Mouse (Mus musculus) ES-E14 (cell line): Measurements from ENCODE around the gene Kcnt2. TPM values are rescaled to one million over a fixed set of nuclear protein-coding genes. Genes with fewer than 3 reads are reported as not detected.

Experiments
- DNase-seq: peaks from one replicate; pipeline ENCODE4 v3.0.0-alpha.2; 2013; ENCODE audit warnings: low read depth, low spot score
- H3K27ac ChIP-seq: 2 replicates; pipeline ENCODE4 v1.5.1; 2012; ENCODE audit warnings: low read depth, mild to moderate bottlenecking, low read length, moderate library complexity, mixed read lengths; ENCODE audit not compliant: poor library complexity, insufficient read depth, severe bottlenecking
- H3K36me3 ChIP-seq: 2 replicates; pipeline ENCODE4 v1.6.1; 2012; ENCODE audit warnings: mild to moderate bottlenecking, low read length, moderate library complexity, mixed read lengths; ENCODE audit not compliant: control insufficient read depth, poor library complexity, insufficient read depth, severe bottlenecking
- H3K4me1 ChIP-seq, 2 experiments: fragments of 150-350 bp in 1 of 2; sonication (generic) in 1 of 2; 2 replicates each; pipeline ENCODE4 v1.6.1; 2012; ENCODE audit warnings: low read length in 2 of 2, mild to moderate bottlenecking in 1 of 2, mixed read lengths in 1 of 2; ENCODE audit not compliant: control insufficient read depth in 2 of 2, insufficient read depth in 2 of 2, poor library complexity in 1 of 2
- H3K4me3 ChIP-seq, 2 experiments: fragments of 150-350 bp in 1 of 2; sonication (generic) in 1 of 2; 2 replicates each; pipeline ENCODE4 v1.5.1; 2012; ENCODE audit warnings: low read length in 2 of 2, low read depth in 1 of 2, mild to moderate bottlenecking in 1 of 2, mixed read lengths in 1 of 2; ENCODE audit not compliant: insufficient read depth in 1 of 2, poor library complexity in 1 of 2, severe bottlenecking in 1 of 2
- H3K9ac ChIP-seq: 2 replicates; pipeline ENCODE4 v1.6.1; 2012; ENCODE audit warnings: low read depth, mild to moderate bottlenecking, low read length, mixed read lengths; ENCODE audit not compliant: poor library complexity, insufficient read depth, severe bottlenecking
- H3K9me3 ChIP-seq: fragments of 150-350 bp; sonication (generic); 2 replicates; pipeline ENCODE4 v1.6.1; 2012; ENCODE audit warnings: low read depth, mild to moderate bottlenecking, low read length; ENCODE audit not compliant: control insufficient read depth, insufficient read depth
- CHD2 ChIP-seq: IDR thresholded peaks from 2 replicates; pipeline ENCODE4 v1.6.1; 2014; ENCODE audit warnings: mild to moderate bottlenecking, low read depth, low read length, inconsistent platforms
- HCFC1 ChIP-seq: IDR thresholded peaks from 2 replicates; pipeline ENCODE4 v1.6.1; 2012; ENCODE audit warnings: low read length, inconsistent platforms, borderline replicate concordance; ENCODE audit not compliant: insufficient read depth
- MAFK ChIP-seq: IDR thresholded peaks from 2 replicates; pipeline ENCODE4 v1.6.1; 2014; ENCODE audit warnings: mild to moderate bottlenecking, low read depth, low read length, inconsistent platforms; ENCODE audit not compliant: insufficient read depth
- ZC3H11A ChIP-seq: IDR thresholded peaks from 2 replicates; pipeline ENCODE4 v1.6.1; 2012; ENCODE audit warnings: low read depth, mild to moderate bottlenecking, inconsistent platforms, low read length, borderline replicate concordance
- ZNF384 ChIP-seq: IDR thresholded peaks from 2 replicates; pipeline ENCODE4 v1.6.1; 2012; ENCODE audit warnings: low read depth, low read length, inconsistent platforms
- in situ Hi-C, 2 experiments: fragments of 600-800 bp; cut with MboI; formaldehyde crosslinking; loops; one replicate each; pipeline ENCODE4 v1.15.1; 2025; ENCODE audit warnings: low sequenced_read_pairs in 2 of 2, inconsistent platforms in 1 of 2; ENCODE audit not compliant: unreplicated experiment in 2 of 2
- total RNA-seq: library from RNA; depleted of rRNA; stranded (reverse); fragments of 300-350 nt; gene quantifications from 2 replicates; pipeline ENCODE4 v1.2.3, GENCODE M21; 2012

Gene Kcnt2
- total RNA-seq, 1 experiment: 1.2 TPM

GRCm38 (mm10) chr1:140614840-140615239 is 368.9 kb downstream of the Kcnt2 start:
- Histone ChIP-seq H3K27ac (no peak overlapping the region), H3K4me1 (no peaks in the 10 kb centered on the region), H3K9ac (no peak overlapping the region), H3K4me3 (no peak overlapping the region), H3K9me3 (no peaks in the 10 kb centered on the region), H3K36me3 (no peaks in the 10 kb centered on the region)
- TF ChIP-seq ZNF384 (no peak), HCFC1 (no peak), CHD2 (no peak), MAFK (no peak), ZC3H11A (no peak)
- no peak for DNase-seq
- in situ Hi-C loops: no loop called here

GRCm38 (mm10) chr1:140618164-140618563 is 372.2 kb downstream of the Kcnt2 start:
- in situ Hi-C loops: no loop called here
- H3K9me3 ChIP-seq: no peaks in the 10 kb centered on the region
- no peak overlapping the region for H3K27ac ChIP-seq
- no peaks in the 10 kb centered on the region for H3K36me3 ChIP-seq
- no peak for DNase-seq
- H3K4me1 ChIP-seq: 0 out of 4 replicates have a peak, but pooled peaks cover 0 to 2% of the 10 kb centered on the region in 2 experiments
- TF ChIP-seq ZC3H11A (no peak), CHD2 (no peak), HCFC1 (no peak), MAFK (no peak), ZNF384 (no peak)
- no peak overlapping the region for H3K9ac ChIP-seq
- no peak overlapping the region for H3K4me3 ChIP-seq

- Histone ChIP-seq H3K9ac (no peak overlapping the region), H3K4me1 (0 out of 4 replicates have a peak, but pooled peaks cover 0 to 2% of the 10 kb centered on the region in 2 experiments), H3K27ac (no peak overlapping the region), H3K36me3 (no peaks in the 10 kb centered on the region), H3K4me3 (no peak overlapping the region), H3K9me3 (no peaks in the 10 kb centered on the region)
- DNase-seq: no peak
- in situ Hi-C loops: no loop called here
- TF ChIP-seq HCFC1 (no peak), CHD2 (no peak), MAFK (no peak), ZNF384 (no peak), ZC3H11A (no peak)
Measured at GRCm38 (mm10) chr1:140624918-140625317, 379.0 kb downstream of the Kcnt2 start.

GRCm38 (mm10) chr1:140659607-140660340 is 413.8 kb downstream of the Kcnt2 start:
- no peak overlapping the region for H3K4me3 ChIP-seq
- in situ Hi-C loops: loop anchor here (25.0 kb wide), 1 partner anchor 497 kb away; no protein-coding TSS in a partner anchor
- no peaks in the 10 kb centered on the region; the same call in 1 of the 2 replicates for H3K9me3 ChIP-seq
- H3K4me1 ChIP-seq: no peaks in the 10 kb centered on the region; a peak in 1 of 4 replicates
- no peaks in the 10 kb centered on the region for H3K36me3 ChIP-seq
- H3K27ac ChIP-seq: no peak overlapping the region
- TF ChIP-seq ZC3H11A (no peak), MAFK (no peak), HCFC1 (no peak), CHD2 (no peak), ZNF384 (no peak)
- no peak for DNase-seq
- no peak overlapping the region for H3K9ac ChIP-seq
